ENCODE assay signal across 22 mouse cellular contexts in the genomic region with DNA sequence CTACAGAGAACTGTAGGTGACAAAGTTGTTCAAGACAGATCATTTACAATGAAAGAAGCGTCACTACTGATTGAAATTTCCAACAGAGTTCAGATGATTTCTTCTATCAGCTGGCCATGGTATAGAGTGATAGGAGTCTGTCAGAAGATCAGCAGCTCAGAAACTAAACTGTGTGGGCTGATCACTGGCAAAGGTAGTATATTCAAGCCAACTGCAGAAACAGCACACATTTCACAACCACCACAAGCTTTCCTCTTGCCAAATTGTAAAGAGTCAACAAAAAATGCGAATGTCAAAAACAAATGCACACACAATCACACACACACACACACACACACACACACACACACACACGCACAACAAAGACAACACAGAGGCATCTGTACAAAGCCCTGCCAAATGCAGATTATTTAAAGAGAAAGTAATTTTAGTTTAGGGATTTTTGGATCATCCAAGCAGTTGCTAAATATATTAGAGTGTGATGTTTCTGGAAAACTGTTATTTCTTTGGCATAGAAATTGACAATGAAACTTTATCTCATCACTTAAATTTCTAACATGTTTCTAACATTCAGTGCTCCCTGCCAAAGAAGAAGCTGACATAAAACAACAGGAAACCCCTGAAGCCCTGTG.
A peak's percentile ranks its signal among the peaks of the same experiment; 100 is the strongest.
DNase-seq lines count a peak whose midpoint lies in the region; ATAC-seq and TF ChIP-seq lines count a peak whose summit lies in the region.
"Had no signal": no experiment of that assay in that cellular context is flagged by ENCODE, and none has a peak within 500 bp of the region (broad histone marks: within the 10 kb centered on the region; RNA-seq: fewer than 3 reads in every experiment).

No protein-coding gene starts in this region.

- 65% methylated on average over 3 of the region's 3 CpGs for WGBS in liver, adult 2 months
- WGBS in liver, embryonic 12.5 days (ENCODE audit: insufficient replicate concordance): 59% methylated on average over 3 of the region's 3 CpGs

- no peak overlapping the region for H3K4me2 ChIP-seq in liver, embryonic 12.5 days
- H3K4me2 ChIP-seq: embryonic facial prominence, embryonic 15.5 days; heart, embryonic 11.5 days; heart, embryonic 15.5 days; hindbrain, embryonic 14.5 days had no signal

- no peak overlapping the region for H3K4me3 ChIP-seq in liver, adult 2 months (ENCODE audit: insufficient read depth, low read depth, low read length)
- no peak overlapping the region for H3K4me3 ChIP-seq in liver, embryonic 12.5 days
- H3K4me3 ChIP-seq: embryonic facial prominence, embryonic 15.5 days; erythroblast, embryonic 14.5 days; forebrain, embryonic 10.5 days; heart, adult 2 months; heart, embryonic 15.5 days; hindbrain, embryonic 10.5 days had no signal

- no peak overlapping the region for H3K9ac ChIP-seq in liver, adult 2 months (ENCODE audit: low read depth, low read length)
- H3K9ac ChIP-seq in liver, embryonic 12.5 days: no peak overlapping the region
- H3K9ac ChIP-seq: embryonic facial prominence, embryonic 15.5 days; heart, embryonic 15.5 days; hindbrain, embryonic 14.5 days had no signal

- no peaks in the 10 kb centered on the region for H3K79me2 ChIP-seq in liver, adult 2 months (ENCODE audit: control insufficient read depth, insufficient read depth, low read length)

- H3K4me1 ChIP-seq in liver, adult 2 months (ENCODE audit: control insufficient read depth, insufficient read depth, low read length): no peaks in the 10 kb centered on the region
- H3K4me1 ChIP-seq in liver, embryonic 12.5 days: no peaks in the 10 kb centered on the region
- H3K4me1 ChIP-seq: embryonic facial prominence, embryonic 15.5 days; forebrain, embryonic 10.5 days; heart, embryonic 15.5 days; hindbrain, embryonic 10.5 days had no signal

- no peaks in the 10 kb centered on the region for H3K36me3 ChIP-seq in liver, adult 2 months (ENCODE audit: control insufficient read depth, insufficient read depth, low read length)
- no peaks in the 10 kb centered on the region for H3K36me3 ChIP-seq in liver, embryonic 12.5 days
- H3K36me3 ChIP-seq: embryonic facial prominence, embryonic 15.5 days; forebrain, embryonic 10.5 days; heart, embryonic 15.5 days; hindbrain, embryonic 10.5 days had no signal

- H3K9me3 ChIP-seq in liver, embryonic 12.5 days (replicated peaks): no peaks in the 10 kb centered on the region
- H3K9me3 ChIP-seq: embryonic facial prominence, embryonic 15.5 days; forebrain, embryonic 10.5 days; heart, embryonic 15.5 days; hindbrain, embryonic 10.5 days had no signal

- H3K27ac ChIP-seq in liver, adult 2 months (replicated peaks; ENCODE audit: insufficient read depth, low read depth, low read length): no peak overlapping the region
- H3K27ac ChIP-seq in liver, embryonic 12.5 days: no peak overlapping the region
- H3K27ac ChIP-seq: embryonic facial prominence, embryonic 15.5 days; forebrain, embryonic 10.5 days; heart, adult 2 months; heart, embryonic 15.5 days; hindbrain, embryonic 10.5 days; hindbrain, embryonic 14.5 days had no signal

- TF ChIP-seq POLR2A in liver, adult 2 months (IDR thresholded peaks at IDR 0.05; ENCODE audit: extremely low read depth, insufficient read depth, low read length): no peak

- no peaks in the 10 kb centered on the region for H3K27me3 ChIP-seq in liver, adult 2 months (ENCODE audit: control insufficient read depth, insufficient read depth, low read length)
- H3K27me3 ChIP-seq in liver, embryonic 12.5 days (replicated peaks): no peaks in the 10 kb centered on the region
- H3K27me3 ChIP-seq: CH12.LX; embryonic facial prominence, embryonic 15.5 days; heart, embryonic 15.5 days had no signal

- no peak for TF ChIP-seq CTCF in liver, adult 2 months (IDR thresholded peaks at IDR 0.05; ENCODE audit: low read depth, low read length)

- no peak for DNase-seq in frontal cortex, postnatal 14 days (ENCODE audit: low spot score in 2 of 2)
- peak; percentile 6 for DNase-seq in liver, adult 2 months (ENCODE audit: extremely low read depth, low read depth, low spot score)
- DNase-seq in brain, adult 2 months (ENCODE audit: low read depth, low spot score): peak; percentile 31
- peak; percentile 34 for DNase-seq in telencephalon, adult 2 months (ENCODE audit: low read depth, low spot score)
- DNase-seq: adrenal gland, postnatal 14 days; cerebellum, adult 2 months; cerebellum, postnatal 10 days; embryo, embryonic 11 days; gastrocnemius, postnatal 10 days; heart, adult 2 months had no signal

- peak; percentile 88 for ATAC-seq in frontal cortex, adult (ENCODE audit: low TSS enrichment)
- ATAC-seq in liver, embryonic 12.5 days: no peak
- ATAC-seq: activated CD4-positive, CD25-positive, alpha-beta regulatory T cell, adult 4 months; Patski had no signal

Comparison
In these comparisons a context has a peak if more than half of its experiments do, and no peak if none do; other contexts are left out.
1. DNase-seq: peak in liver, adult 2 months (single experiment), brain, adult 2 months (single experiment) and telencephalon, adult 2 months (single experiment); none in frontal cortex, postnatal 14 days (0 of 2).